Mouse (Mus musculus) left cerebral cortex, adult 2 months (tissue): ENCODE measurements around the gene Jarid2. TPM values are rescaled to one million over a fixed set of nuclear protein-coding genes. Genes with fewer than 3 reads are reported as not detected.

Source experiments
- DNase-seq, 2 experiments: peaks; one replicate each; pipeline ENCODE4 v3.0.0; 2021 to 2022; ENCODE audit warnings: low spot score in 2 of 2, mixed read lengths in 1 of 2; ENCODE audit errors: extremely low spot score in 1 of 2
- H3K27ac ChIP-seq: fragments of 200-600 bp; 2 replicates; pipeline ENCODE4 v1.8.1; 2022
- H3K4me3 ChIP-seq: fragments of 200-600 bp; 2 replicates; pipeline ENCODE4 v1.8.1; 2022
- CTCF ChIP-seq: fragments of 200-600 bp; IDR thresholded peaks from 2 replicates; pipeline ENCODE4 v1.8.1; 2022; ENCODE audit warnings: antibody characterized with exemption, mild to moderate bottlenecking, moderate library complexity
- intact Hi-C: fragments of 180-260 bp; cut with DNase I; formaldehyde crosslinking; loops from one replicate; pipeline ENCODE4 v1.15.1; 2025
- total RNA-seq, 2 experiments: library from RNA; stranded (reverse); gene quantifications; 2 replicates each; pipeline ENCODE4 v1.2.3; 2021

The Jarid2 gene
- total RNA-seq, 2 experiments from 2014 or later: 34.8 to 34.9 TPM

DNA sequence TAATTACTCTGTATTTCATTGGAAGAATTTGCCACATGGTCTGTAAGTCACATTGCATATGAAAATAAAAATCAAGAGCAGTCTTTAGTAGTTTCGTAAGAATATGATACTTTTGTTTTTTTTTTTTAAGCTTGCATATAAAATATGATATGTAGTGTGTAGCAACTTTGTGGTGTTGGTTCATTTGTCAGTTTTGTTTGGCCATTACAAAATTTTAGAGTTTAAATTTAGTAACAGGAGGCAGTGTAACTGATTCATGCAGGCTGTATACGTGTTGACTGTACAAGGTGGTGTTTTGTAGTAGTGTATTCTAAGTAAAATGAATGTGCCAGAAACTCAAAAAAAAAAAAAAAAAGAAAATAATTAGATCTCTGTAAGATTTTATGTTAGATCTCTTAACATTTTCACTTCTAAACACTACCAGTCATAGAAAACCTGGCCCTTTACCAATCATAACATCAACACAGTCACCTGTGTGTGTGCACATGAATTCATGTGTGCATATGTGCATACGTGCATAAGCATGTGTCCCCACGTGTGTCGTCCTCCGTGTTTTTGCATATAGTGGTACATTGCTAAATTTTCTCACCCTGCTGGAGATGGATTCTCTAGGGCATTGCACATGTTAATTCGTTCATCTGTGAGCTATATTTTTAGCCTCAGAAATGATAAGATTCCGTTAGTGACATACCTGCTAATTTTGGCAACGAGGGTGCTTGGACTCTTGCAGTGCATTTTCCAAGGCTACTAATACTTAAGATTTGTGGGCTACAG, 59.3 kb downstream of the Jarid2 start:
- intact Hi-C loops: loop anchor here (10.0 kb wide), 1 partner anchor 924 kb away; no protein-coding TSS in a partner anchor
- no peak for TF ChIP-seq CTCF
- Histone ChIP-seq H3K27ac (no peak overlapping the region), H3K4me3 (no peak overlapping the region)
- no peak for DNase-seq

DNA sequence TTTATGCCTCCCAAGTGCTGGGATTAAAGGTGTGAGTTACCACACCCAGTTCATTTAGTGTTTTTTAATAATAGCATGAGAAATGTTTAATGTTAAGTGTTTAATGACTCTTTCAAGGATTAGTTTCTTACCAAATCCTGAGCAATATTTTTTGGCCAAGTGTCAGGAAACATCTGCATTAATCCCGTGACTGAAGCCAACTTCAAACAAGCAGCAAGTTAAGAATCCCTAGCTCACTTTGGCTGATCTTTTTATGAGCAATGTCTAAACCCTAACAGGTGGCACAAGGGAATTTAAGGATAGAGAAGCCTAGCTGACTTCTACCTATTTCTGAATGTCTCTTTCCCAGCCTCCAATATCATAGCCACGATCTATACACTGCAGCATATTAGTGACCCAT, 60.7 kb downstream of the Jarid2 start:
- intact Hi-C loops: loop anchor here (10.0 kb wide), 1 partner anchor 925 kb away; no protein-coding TSS in a partner anchor
- H3K4me3 ChIP-seq: no peak overlapping the region
- H3K27ac ChIP-seq: no peak overlapping the region
- TF ChIP-seq CTCF: no peak
- DNase-seq: no peak

DNA sequence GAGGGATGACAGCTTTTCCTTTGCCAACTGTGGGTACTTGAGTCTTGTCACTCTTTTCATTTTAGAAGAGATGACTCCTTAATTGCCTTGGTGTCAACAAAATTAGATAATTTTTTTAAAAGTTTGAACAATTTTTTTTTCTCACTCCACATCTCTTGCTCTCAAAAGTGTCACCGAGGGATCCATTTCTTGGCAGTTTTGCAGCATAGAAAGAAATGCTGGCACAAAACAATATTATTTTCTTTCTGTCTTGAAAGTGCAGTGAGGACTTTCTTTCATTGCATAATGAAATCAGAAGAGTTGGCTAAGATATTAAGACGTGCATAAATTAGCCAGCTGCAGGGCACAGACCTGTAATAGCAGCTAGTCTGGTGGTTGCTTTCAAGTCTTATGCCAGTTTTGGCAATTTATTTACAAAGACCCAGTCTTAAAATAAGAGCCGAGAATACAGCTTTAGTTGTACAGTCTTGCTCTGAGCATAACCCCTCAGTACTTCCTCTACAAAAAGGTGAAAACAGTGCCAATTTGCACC, 63.2 kb downstream of the Jarid2 start:
- no peak for TF ChIP-seq CTCF
- Histone ChIP-seq H3K27ac (no peak overlapping the region), H3K4me3 (no peak overlapping the region)
- intact Hi-C loops: no loop called here
- DNase-seq: no peak

DNA sequence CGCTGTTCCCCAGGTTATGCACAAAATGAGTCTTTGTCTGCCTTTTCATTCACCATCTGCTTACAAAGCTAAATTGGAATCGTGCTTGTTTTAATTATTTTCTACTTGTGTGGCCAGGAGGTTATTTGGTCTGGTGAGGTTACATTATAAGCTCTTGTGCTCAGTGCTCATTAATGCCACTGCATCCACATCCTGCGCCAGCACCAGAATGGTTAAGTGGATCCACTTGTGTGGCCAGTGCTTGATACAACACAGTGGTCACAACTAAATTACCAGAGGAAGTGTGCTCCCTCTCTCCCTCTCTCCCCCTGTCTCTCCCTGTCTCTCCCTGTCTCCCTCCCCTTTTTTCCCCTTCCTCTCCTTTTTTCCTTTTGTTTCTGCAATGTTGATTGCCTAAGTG, 66.6 kb downstream of the Jarid2 start:
- no peak for TF ChIP-seq CTCF
- Histone ChIP-seq H3K4me3 (no peak overlapping the region), H3K27ac (no peak overlapping the region)
- intact Hi-C loops: loop anchor here (5.0 kb wide), 1 partner anchor 984 kb away; no protein-coding TSS in a partner anchor
- DNase-seq: no peak

DNA sequence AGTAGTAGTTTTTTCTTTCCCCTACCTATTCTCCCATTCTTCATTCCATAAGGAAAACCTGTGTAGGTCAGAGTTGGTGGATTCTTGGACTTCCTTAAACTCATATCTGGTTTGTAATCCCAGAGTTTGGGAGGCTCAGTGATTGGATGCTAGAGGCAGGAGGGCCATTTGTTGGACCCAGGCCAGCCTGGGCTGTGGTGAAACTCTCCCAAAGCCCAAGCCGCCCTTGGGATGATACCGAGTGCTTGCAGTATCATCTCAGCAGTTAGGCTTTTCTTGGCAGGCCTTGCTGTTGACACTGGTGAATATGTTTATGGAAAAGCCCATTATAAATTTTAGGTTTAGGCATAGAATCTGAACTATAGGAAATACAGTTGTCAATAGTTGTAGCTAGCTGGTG, 67.5 kb downstream of the Jarid2 start:
- intact Hi-C loops: loop anchor here (5.0 kb wide), 1 partner anchor 984 kb away; no protein-coding TSS in a partner anchor
- H3K4me3 ChIP-seq: no peak overlapping the region
- no peak for DNase-seq
- no peak for TF ChIP-seq CTCF
- H3K27ac ChIP-seq: no peak overlapping the region

DNA sequence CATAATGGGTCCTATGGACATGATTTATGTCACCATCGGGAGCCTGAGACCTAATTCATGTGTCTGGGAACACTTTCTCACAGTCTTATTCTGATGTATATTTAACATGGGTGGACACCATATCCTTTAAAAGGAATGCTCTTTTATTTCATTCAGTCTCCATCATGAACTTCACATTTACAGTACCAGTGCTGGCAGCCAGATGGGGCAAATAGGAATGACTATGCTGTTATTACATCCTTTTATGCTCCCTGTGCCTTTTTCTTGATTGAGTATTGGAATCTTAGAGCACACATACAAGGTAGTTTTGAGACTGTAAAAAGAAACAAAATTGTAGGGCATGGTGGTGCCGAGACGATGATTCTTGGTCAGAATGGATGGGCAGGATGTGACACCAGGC, 69.0 kb downstream of the Jarid2 start:
- peak; percentile 39 for TF ChIP-seq CTCF
- intact Hi-C loops: loop anchor here (5.0 kb wide), 1 partner anchor 986 kb away; no protein-coding TSS in a partner anchor
- DNase-seq: no peak
- no peak overlapping the region for H3K4me3 ChIP-seq
- H3K27ac ChIP-seq: no peak overlapping the region

DNA sequence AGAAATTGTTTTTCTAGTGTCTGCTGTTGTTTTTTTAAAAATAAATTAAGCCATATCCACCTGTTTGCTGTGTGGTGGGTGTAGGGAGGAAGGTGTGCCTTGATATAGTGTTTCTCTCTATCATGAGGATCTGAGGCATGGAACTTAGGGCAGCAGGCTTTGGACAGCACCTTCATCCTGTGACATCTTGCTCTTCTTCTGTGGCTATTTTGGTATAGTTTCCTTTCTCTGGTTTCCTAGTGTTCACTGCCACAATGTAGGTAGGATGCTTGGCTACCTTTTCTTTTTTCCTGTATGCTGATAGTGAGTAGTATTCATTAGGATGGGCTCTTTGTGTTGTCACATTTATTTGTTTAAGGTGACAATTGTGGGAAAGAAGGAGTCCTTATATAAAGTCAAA, 69.9 kb downstream of the Jarid2 start:
- no peak overlapping the region for H3K27ac ChIP-seq
- intact Hi-C loops: loop anchor here (5.0 kb wide), 1 partner anchor 987 kb away; no protein-coding TSS in a partner anchor
- TF ChIP-seq CTCF: no peak
- no peak for DNase-seq
- no peak overlapping the region for H3K4me3 ChIP-seq

DNA sequence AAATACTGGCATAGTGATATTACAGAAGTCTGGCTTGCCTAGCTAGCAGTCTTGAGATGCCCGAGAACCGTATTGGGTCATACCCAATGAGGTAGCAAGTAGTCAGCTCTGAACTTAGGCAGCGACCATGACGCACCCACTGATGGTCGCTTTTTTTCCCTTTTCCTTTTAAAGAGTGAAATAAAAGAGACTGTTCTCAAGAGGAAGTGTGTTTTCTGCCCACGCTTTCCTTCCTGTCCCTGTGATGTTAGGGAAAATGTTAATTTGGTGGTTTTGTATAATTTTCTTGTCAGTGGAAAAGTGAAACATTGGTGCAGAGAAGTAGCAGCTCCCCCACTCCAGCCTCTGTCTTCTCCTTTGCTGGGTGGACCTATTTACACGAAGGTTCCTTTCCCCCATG, 70.8 kb downstream of the Jarid2 start:
- Histone ChIP-seq H3K4me3 (no peak overlapping the region), H3K27ac (peak overlapping the region; percentile 26; the same call in 1 of the 2 replicates)
- TF ChIP-seq CTCF: no peak
- DNase-seq: peak in 1 of 2 experiments; percentile 14
- intact Hi-C loops: no loop called here

DNA sequence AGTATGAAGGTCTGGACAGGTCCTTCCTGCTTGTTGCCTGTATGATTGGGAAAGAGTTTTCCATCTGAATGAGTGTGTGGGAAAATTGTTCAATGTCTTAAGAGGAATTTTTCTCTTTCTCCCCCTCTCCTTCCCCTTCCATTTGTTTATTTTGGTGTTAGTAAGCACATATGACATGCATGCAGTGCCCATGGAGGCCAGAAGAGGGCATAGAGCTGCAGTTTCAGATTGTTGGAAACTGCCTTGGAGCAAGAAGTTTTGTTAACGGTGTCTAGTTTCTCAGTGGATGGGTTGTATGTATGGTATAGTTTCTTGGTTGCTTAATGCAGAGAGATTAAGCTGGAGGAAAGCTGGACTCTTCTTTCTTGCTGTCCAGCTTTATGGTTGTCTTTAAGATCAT, 75.6 kb downstream of the Jarid2 start:
- Histone ChIP-seq H3K27ac (no peak overlapping the region), H3K4me3 (no peak overlapping the region)
- intact Hi-C loops: no loop called here
- TF ChIP-seq CTCF: peak; percentile 71
- DNase-seq: no peak

DNA sequence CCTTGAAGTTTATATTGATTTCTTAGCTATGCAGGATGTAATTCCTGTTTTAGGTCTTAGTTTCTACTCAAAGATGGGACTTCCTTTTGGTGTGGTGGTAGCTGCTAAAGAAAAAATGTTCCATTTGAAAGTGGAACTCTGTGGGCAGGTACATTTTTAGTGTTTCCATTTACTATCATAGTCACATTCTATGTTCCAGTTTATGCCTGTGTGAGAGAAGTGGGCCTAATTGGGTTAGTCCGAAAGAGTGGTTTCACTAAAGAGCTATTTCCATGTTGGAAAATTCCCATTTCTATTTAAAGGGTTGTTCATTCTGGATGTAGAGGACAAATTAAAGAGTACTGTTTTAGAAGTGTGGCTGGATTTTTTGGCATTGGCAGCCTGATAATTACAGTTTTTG, 79.0 kb downstream of the Jarid2 start:
- no peak for TF ChIP-seq CTCF
- Histone ChIP-seq H3K4me3 (no peak overlapping the region), H3K27ac (no peak overlapping the region)
- no peak for DNase-seq
- intact Hi-C loops: no loop called here

DNA sequence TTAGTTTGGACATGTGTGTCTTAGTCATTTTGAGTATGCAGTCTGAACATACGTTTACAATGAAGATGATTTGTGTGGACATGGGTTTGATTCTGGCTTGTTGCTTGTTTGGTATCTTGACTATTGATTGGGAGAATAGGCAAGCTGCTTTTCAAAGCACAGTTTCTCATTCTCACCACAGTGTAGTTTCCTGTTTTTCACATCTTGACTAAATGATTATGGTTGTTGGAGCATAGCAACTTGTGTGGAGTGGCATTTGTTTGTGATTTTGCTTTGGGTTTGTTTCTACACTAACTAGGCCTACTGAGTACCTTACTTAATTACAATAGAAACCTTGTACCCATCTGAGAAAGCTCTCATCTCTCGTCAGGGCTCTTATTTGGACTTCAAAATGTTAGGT, 81.7 kb downstream of the Jarid2 start:
- Histone ChIP-seq H3K4me3 (no peak overlapping the region), H3K27ac (no peak overlapping the region)
- DNase-seq: no peak
- intact Hi-C loops: no loop called here
- no peak for TF ChIP-seq CTCF

DNA sequence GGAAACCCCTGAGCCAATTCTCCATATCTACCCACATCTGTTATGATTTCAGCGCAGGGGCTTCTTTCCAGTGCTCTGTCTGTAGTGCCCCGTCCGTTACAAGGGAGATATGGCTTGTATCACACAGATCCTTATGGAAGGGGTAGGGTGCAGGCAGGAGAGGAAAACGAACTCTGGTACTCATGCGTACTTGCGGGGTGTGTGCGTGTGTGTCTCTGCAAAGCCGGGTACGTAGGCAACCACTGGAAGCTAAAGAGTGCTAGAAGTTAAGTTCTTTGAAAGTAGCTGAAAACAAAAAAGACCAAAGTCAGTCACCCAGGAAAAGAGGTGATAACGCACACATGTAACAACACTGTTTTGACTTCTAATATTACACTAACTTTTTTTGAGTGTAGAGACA, 82.3 kb downstream of the Jarid2 start:
- intact Hi-C loops: no loop called here

More for the DNA sequence above, 82.3 kb downstream of the Jarid2 start:
- no peak for TF ChIP-seq CTCF
- DNase-seq: no peak
- Histone ChIP-seq H3K27ac (no peak overlapping the region), H3K4me3 (no peak overlapping the region)
